Comparison of ENCODE assay signal across 15 mouse cellular contexts in genomic region chr12:56905652-56906305, GRCm38 (mm10).
DNase-seq lines count a peak whose midpoint lies in the region; TF ChIP-seq lines count a peak whose summit lies in the region.
"Had no signal": no experiment of that assay in that cellular context is flagged by ENCODE, and none has a peak within 500 bp of the region (broad histone marks: within the 10 kb centered on the region; RNA-seq: fewer than 3 reads in every experiment).

No protein-coding gene starts in this region.

- peak; percentile 4 for DNase-seq in 3T3-L1 (ENCODE audit: low read depth, low spot score)
- peak; percentile 16 for DNase-seq in Muller cell, postnatal 12 days (ENCODE audit: inconsistent ontology term)
- peak; percentile 87 for DNase-seq in kidney, adult 2 months
- DNase-seq in kidney, postnatal 36 days = peak; percentile 44 to 55
- no peak for DNase-seq in heart, postnatal 14 days
- no peak for DNase-seq in thymus, adult 2 months
- no peak for DNase-seq in gastrocnemius, postnatal 10 days
- DNase-seq: adrenal gland, adult 8-10 months; cerebellum, adult 9-10 months; liver, postnatal 0 days; thymus, postnatal 4 days had no signal

- peak overlapping the region; percentile 100 for H3K27ac ChIP-seq in kidney, adult 2 months (ENCODE audit: insufficient read depth, low read depth, low read length)
- H3K27ac ChIP-seq in thymus, adult 2 months (ENCODE audit: control insufficient read depth, insufficient read depth, low read length) = no peak overlapping the region
- H3K27ac ChIP-seq: hindbrain, embryonic 15.5 days; macrophage; stomach, postnatal 0 days had no signal

- no peak overlapping the region for H3K4me3 ChIP-seq in kidney, adult 2 months (ENCODE audit: insufficient read depth, low read depth, low read length)
- no peak overlapping the region for H3K4me3 ChIP-seq in thymus, adult 2 months (ENCODE audit: control insufficient read depth, insufficient read depth, low read length)
- H3K4me3 ChIP-seq: hindbrain, embryonic 15.5 days had no signal

- H3K27me3 ChIP-seq in kidney, adult 2 months (replicated peaks; ENCODE audit: control insufficient read depth, insufficient read depth, low read length) = no peaks in the 10 kb centered on the region
- H3K27me3 ChIP-seq in thymus, adult 2 months (ENCODE audit: control insufficient read depth, insufficient read depth, low read length) = no peaks in the 10 kb centered on the region
- H3K27me3 ChIP-seq: CH12.LX; hindbrain, embryonic 15.5 days had no signal

- 21% methylated on average over 9 of the region's 9 CpGs for WGBS in kidney, adult 2 months
- 65% methylated on average over 9 of the region's 9 CpGs for WGBS in thymus, adult 2 months

- no peak for TF ChIP-seq POLR2A in kidney, adult 2 months (IDR thresholded peaks at IDR 0.05; ENCODE audit: low read depth, low read length)
- no peak for TF ChIP-seq POLR2A in thymus, adult 2 months (IDR thresholded peaks at IDR 0.05; ENCODE audit: control insufficient read depth, extremely low read depth, insufficient read depth, low read length, poor library complexity)

- peaks cover 10% of the 10 kb centered on the region; the same call in 1 of the 2 replicates for H3K4me1 ChIP-seq in kidney, adult 2 months (ENCODE audit: control insufficient read depth, insufficient read depth, low read length)
- H3K4me1 ChIP-seq in thymus, adult 2 months (replicated peaks; ENCODE audit: control insufficient read depth, insufficient read depth, low read length) = no peaks in the 10 kb centered on the region
- H3K4me1 ChIP-seq: hindbrain, embryonic 15.5 days had no signal

- intact Hi-C loops in heart, postnatal 14 days (cut with DNase I) = no loop called here

- no peak for TF ChIP-seq CTCF in kidney, adult 2 months (conservative IDR thresholded peaks at IDR 0.05; ENCODE audit: insufficient read depth, insufficient read length, low read depth, low read length)
- TF ChIP-seq CTCF in thymus, adult 2 months (IDR thresholded peaks at IDR 0.05; ENCODE audit: borderline replicate concordance, control insufficient read depth, extremely low read depth, insufficient read depth, low read length, poor library complexity) = no peak

- H3K36me3 ChIP-seq in kidney, adult 2 months (ENCODE audit: control insufficient read depth, insufficient read depth, low read length) = no peaks in the 10 kb centered on the region
- no peaks in the 10 kb centered on the region for H3K36me3 ChIP-seq in thymus, adult 2 months (ENCODE audit: control insufficient read depth, insufficient read depth, low read length)
- H3K36me3 ChIP-seq: hindbrain, embryonic 15.5 days had no signal

Comparison
In these comparisons a context has a peak if more than half of its experiments do, and no peak if none do; other contexts are left out.
1. DNase-seq: peak in 3T3-L1 (single experiment), Muller cell, postnatal 12 days (single experiment), kidney, adult 2 months (single experiment) and kidney, postnatal 36 days (2 of 2); none in heart, postnatal 14 days (0 of 2), thymus, adult 2 months (single experiment) and gastrocnemius, postnatal 10 days (single experiment).